Mouse (Mus musculus): Measurements from ENCODE around the gene Ifnz. TPM values are rescaled to one million over a fixed set of nuclear protein-coding genes. Genes with fewer than 3 reads are reported as not detected.
"Not testable (repeated sequence)": the region's sequence is repeated elsewhere in the genome, so short reads cannot be mapped to it uniquely, and the experiment has no call there.

Ifnz gene
- polyA plus RNA-seq, 1 experiment from 2014 or later: 0.61 TPM

- Histone ChIP-seq H3K4me3 (ENCODE audit: low read depth, low read length) (peak overlapping the region; percentile 8; the same call in 1 of the 2 replicates), H3K4me2 (replicated peaks; ENCODE audit: low read depth, low read length) (0 out of 2 replicates have a peak overlapping the region, but pooled peaks have one; percentile 17)
- H3K36me3 ChIP-seq (ENCODE audit: insufficient read depth, low read length); H3K9me3 ChIP-seq (ENCODE audit: low read length); H3K27me3 ChIP-seq (replicated peaks; ENCODE audit: insufficient read depth, low read length); H3K9ac ChIP-seq (replicated peaks; ENCODE audit: low read depth); H3K4me1 ChIP-seq (ENCODE audit: insufficient read depth, low read depth, low read length); H3K27ac ChIP-seq (ENCODE audit: low read length): not testable (repeated sequence)
- ATAC-seq (peak; percentile 47; the same call in 1 of the 2 replicates), DNase-seq (ENCODE audit: low spot score) (peak; percentile 92)
- WGBS: 5% methylated on average over 21 of the region's 42 CpGs
- TF ChIP-seq CTCF (IDR thresholded peaks at IDR 0.05): peak; percentile 70
These were observed 18.4 kb upstream of the Ifnz start for GRCm38 (mm10) chr4:88763384-88764018.

GRCm38 (mm10) chr4:88773534-88773933 is 8.4 kb upstream of the Ifnz start, which contains the start of gene Gm13290:
Gene Gm13290, plus strand, starts transcription at chr4:88773834.
- not testable (repeated sequence) for H3K9ac ChIP-seq (replicated peaks; ENCODE audit: low read depth); ATAC-seq; H3K36me3 ChIP-seq (ENCODE audit: insufficient read depth, low read length); H3K4me3 ChIP-seq (ENCODE audit: low read depth, low read length); H3K27me3 ChIP-seq (replicated peaks; ENCODE audit: insufficient read depth, low read length); H3K4me2 ChIP-seq (replicated peaks; ENCODE audit: low read depth, low read length); DNase-seq (ENCODE audit: low spot score); H3K9me3 ChIP-seq (ENCODE audit: low read length); H3K4me1 ChIP-seq (ENCODE audit: insufficient read depth, low read depth, low read length); H3K27ac ChIP-seq (ENCODE audit: low read length)
- WGBS: no CpG with 5 or more reads among the region's 32 CpGs

- not testable (repeated sequence) for H3K4me3 ChIP-seq (ENCODE audit: low read depth, low read length); H3K9ac ChIP-seq (replicated peaks; ENCODE audit: low read depth); DNase-seq (ENCODE audit: low spot score); H3K27ac ChIP-seq (ENCODE audit: low read length); H3K4me2 ChIP-seq (replicated peaks; ENCODE audit: low read depth, low read length); H3K4me1 ChIP-seq (ENCODE audit: insufficient read depth, low read depth, low read length); H3K36me3 ChIP-seq (ENCODE audit: insufficient read depth, low read length); H3K9me3 ChIP-seq (ENCODE audit: low read length); H3K27me3 ChIP-seq (replicated peaks; ENCODE audit: insufficient read depth, low read length); ATAC-seq
- no CpG with 5 or more reads among the region's 29 CpGs for WGBS
These were observed 5.3 kb upstream of the Ifnz start, which contains the start of gene Gm13289 for GRCm38 (mm10) chr4:88776622-88777021. Gene Gm13289, plus strand, starts transcription at chr4:88776922.

- H3K4me3 ChIP-seq (ENCODE audit: low read depth, low read length); H3K4me1 ChIP-seq (ENCODE audit: insufficient read depth, low read depth, low read length); H3K9ac ChIP-seq (replicated peaks; ENCODE audit: low read depth); H3K4me2 ChIP-seq (replicated peaks; ENCODE audit: low read depth, low read length); H3K27ac ChIP-seq (ENCODE audit: low read length); H3K36me3 ChIP-seq (ENCODE audit: insufficient read depth, low read length); H3K27me3 ChIP-seq (replicated peaks; ENCODE audit: insufficient read depth, low read length); DNase-seq (ENCODE audit: low spot score); ATAC-seq; H3K9me3 ChIP-seq (ENCODE audit: low read length): not testable (repeated sequence)
- no CpG with 5 or more reads among the region's 29 CpGs for WGBS
These were observed 2.4 kb upstream of the Ifnz start, which contains the start of gene Gm13272 for GRCm38 (mm10) chr4:88779550-88779949. Gene Gm13272, plus strand, starts transcription at chr4:88779850.

- 50% methylated on average over 15 of the region's 18 CpGs for WGBS
- H3K4me2 ChIP-seq (replicated peaks; ENCODE audit: low read depth, low read length): not testable (repeated sequence)
These were observed 1.6 kb upstream of the Ifnz start for GRCm38 (mm10) chr4:88780320-88780719.

GRCm38 (mm10) chr4:88782335-88782734 is 404 bp downstream of the Ifnz start:
- DNase-seq (ENCODE audit: low spot score); H3K27ac ChIP-seq (ENCODE audit: low read length); H3K36me3 ChIP-seq (ENCODE audit: insufficient read depth, low read length); H3K9ac ChIP-seq (replicated peaks; ENCODE audit: low read depth); H3K27me3 ChIP-seq (replicated peaks; ENCODE audit: insufficient read depth, low read length); ATAC-seq; H3K9me3 ChIP-seq (ENCODE audit: low read length); H3K4me3 ChIP-seq (ENCODE audit: low read depth, low read length); H3K4me1 ChIP-seq (ENCODE audit: insufficient read depth, low read depth, low read length): not testable (repeated sequence)
- peak; percentile 26; the same call in 1 of the 2 replicates for TF ChIP-seq CTCF (IDR thresholded peaks at IDR 0.05)
- H3K4me2 ChIP-seq (replicated peaks; ENCODE audit: low read depth, low read length): 0 out of 2 replicates have a peak overlapping the region, but pooled peaks have one; percentile 28
- WGBS: 2% methylated on average over 10 of the region's 31 CpGs

More at GRCm38 (mm10) chr4:88780320-88780719, 1.6 kb upstream of the Ifnz start:
- H3K36me3 ChIP-seq (ENCODE audit: insufficient read depth, low read length); H3K9ac ChIP-seq (replicated peaks; ENCODE audit: low read depth); H3K4me1 ChIP-seq (ENCODE audit: insufficient read depth, low read depth, low read length); H3K4me3 ChIP-seq (ENCODE audit: low read depth, low read length); DNase-seq (ENCODE audit: low spot score); H3K27ac ChIP-seq (ENCODE audit: low read length); H3K9me3 ChIP-seq (ENCODE audit: low read length); H3K27me3 ChIP-seq (replicated peaks; ENCODE audit: insufficient read depth, low read length); ATAC-seq: not testable (repeated sequence)

- not testable (repeated sequence) for H3K27ac ChIP-seq (ENCODE audit: low read length); H3K36me3 ChIP-seq (ENCODE audit: insufficient read depth, low read length); H3K4me3 ChIP-seq (ENCODE audit: low read depth, low read length); H3K9me3 ChIP-seq (ENCODE audit: low read length); H3K9ac ChIP-seq (replicated peaks; ENCODE audit: low read depth); DNase-seq (ENCODE audit: low spot score); ATAC-seq; H3K4me2 ChIP-seq (replicated peaks; ENCODE audit: low read depth, low read length); H3K4me1 ChIP-seq (ENCODE audit: insufficient read depth, low read depth, low read length); H3K27me3 ChIP-seq (replicated peaks; ENCODE audit: insufficient read depth, low read length)
- WGBS: no CpG with 5 or more reads among the region's 27 CpGs
These were observed 3.5 kb downstream of the Ifnz start, which contains the start of gene Gm13276 for GRCm38 (mm10) chr4:88785409-88785808. Gene Gm13276, plus strand, starts transcription at chr4:88785709.

All from lung, postnatal 0 days (tissue).